Mouse (Mus musculus) limb, embryonic 10.5 days (tissue): ENCODE data around the gene Dennd2d. TPM values are rescaled to one million over a fixed set of nuclear protein-coding genes. Genes with fewer than 3 reads are reported as not detected.

ENCODE experiments used
- DNase-seq: peaks from one replicate; pipeline ENCODE4 v3.0.0-alpha.2; 2017; ENCODE audit warnings: low spot score
- H3K27ac ChIP-seq: fragments of 300-500 bp; sonication (generic); 2 replicates; pipeline ENCODE4 v1.5.1; 2016; ENCODE audit warnings: mild to moderate bottlenecking
- H3K27me3 ChIP-seq: fragments of 300-500 bp; sonication (generic); 2 replicates; pipeline ENCODE4 v1.6.1; 2016; ENCODE audit warnings: low read depth, mild to moderate bottlenecking; ENCODE audit not compliant: poor library complexity, severe bottlenecking
- H3K36me3 ChIP-seq: fragments of 300-500 bp; sonication (generic); 2 replicates; pipeline ENCODE4 v1.6.1; 2016; ENCODE audit warnings: mild to moderate bottlenecking, moderate library complexity
- H3K4me1 ChIP-seq: fragments of 300-500 bp; sonication (generic); 2 replicates; pipeline ENCODE4 v1.6.1; 2016
- H3K4me3 ChIP-seq: fragments of 300-500 bp; sonication (generic); 2 replicates; pipeline ENCODE4 v1.5.1; 2016; ENCODE audit warnings: mild to moderate bottlenecking, moderate library complexity
- H3K9me3 ChIP-seq: fragments of 300-500 bp; sonication (generic); replicated peaks from 2 replicates; pipeline ENCODE4 v1.6.1; 2016; ENCODE audit warnings: mild to moderate bottlenecking
- WGBS: fragments of 180-500 bp; shearing (Covaris S2); methylation state at CpG from one replicate; pipeline ENCODE4 v1.1.7; 2016; 5-methylcytosine and 5-hydroxymethylcytosine counted together
- polyA plus RNA-seq: library from polyadenylated mRNA; unstranded; fragments of >200 nt; fragmentation: Nextera tagmentation; extraction: Ambion mirVana; gene quantifications from 2 replicates; pipeline ENCODE4 v1.2.1, GENCODE M21; 2016

Gene Dennd2d
- polyA plus RNA-seq, 1 experiment from 2014 or later, result 2.2 TPM

GRCm38 (mm10) chr3:106484861-106485260, 2.7 kb downstream of the Dennd2d start:
- WGBS, result 90% methylated on average over 3 of the region's 3 CpGs
- DNase-seq, result no peak

GRCm38 (mm10) chr3:106485810-106486209, 3.6 kb downstream of the Dennd2d start:
- no peak for DNase-seq
- peaks cover 21% of the 10 kb centered on the region for H3K27me3 ChIP-seq
- no peak overlapping the region for H3K27ac ChIP-seq
- H3K4me1 ChIP-seq, result peaks cover 14% of the 10 kb centered on the region
- 82% methylated on average over 5 of the region's 5 CpGs for WGBS
- no peaks in the 10 kb centered on the region for H3K36me3 ChIP-seq
- no peaks in the 10 kb centered on the region for H3K9me3 ChIP-seq
- H3K4me3 ChIP-seq, result no peak overlapping the region

More at GRCm38 (mm10) chr3:106484861-106485260, 2.7 kb downstream of the Dennd2d start:
- Histone ChIP-seq H3K4me1 (peaks cover 14% of the 10 kb centered on the region), H3K4me3 (no peak overlapping the region), H3K9me3 (no peaks in the 10 kb centered on the region), H3K27me3 (peaks cover 21% of the 10 kb centered on the region), H3K27ac (no peak overlapping the region), H3K36me3 (no peaks in the 10 kb centered on the region)

GRCm38 (mm10) chr3:106487551-106487950, 5.3 kb downstream of the Dennd2d start:
- Histone ChIP-seq H3K27ac (no peak overlapping the region), H3K4me1 (peaks cover 9% of the 10 kb centered on the region)

GRCm38 (mm10) chr3:106490239-106490638, 8.0 kb downstream of the Dennd2d start:
- Histone ChIP-seq H3K27me3 (no peaks in the 10 kb centered on the region), H3K36me3 (no peaks in the 10 kb centered on the region), H3K9me3 (no peaks in the 10 kb centered on the region), H3K4me3 (no peak overlapping the region), H3K27ac (no peak overlapping the region), H3K4me1 (no peaks in the 10 kb centered on the region)
- WGBS, result 88% methylated on average over 4 of the region's 4 CpGs
- DNase-seq, result no peak

More at GRCm38 (mm10) chr3:106487551-106487950, 5.3 kb downstream of the Dennd2d start:
- Histone ChIP-seq H3K36me3 (no peaks in the 10 kb centered on the region), H3K4me3 (no peak overlapping the region), H3K9me3 (no peaks in the 10 kb centered on the region), H3K27me3 (peaks cover 6% of the 10 kb centered on the region)
- DNase-seq, result no peak
- 84% methylated on average over 2 of the region's 2 CpGs for WGBS

- H3K4me1 ChIP-seq, result no peaks in the 10 kb centered on the region
- DNase-seq, result no peak
- H3K27ac ChIP-seq, result no peak overlapping the region
- no peaks in the 10 kb centered on the region for H3K36me3 ChIP-seq
- H3K4me3 ChIP-seq, result no peak overlapping the region
- 98% methylated on average over 1 of the region's 1 CpGs for WGBS
- no peaks in the 10 kb centered on the region for H3K9me3 ChIP-seq
- H3K27me3 ChIP-seq, result no peaks in the 10 kb centered on the region
Measured at GRCm38 (mm10) chr3:106492723-106493122, 10.5 kb downstream of the Dennd2d start.

- no peak for DNase-seq
- WGBS, result 93% methylated on average over 8 of the region's 8 CpGs
- no peak overlapping the region for H3K27ac ChIP-seq
Measured at GRCm38 (mm10) chr3:106493202-106493601, 11.0 kb downstream of the Dennd2d start.

GRCm38 (mm10) chr3:106493882-106494281, 11.7 kb downstream of the Dennd2d start:
- Histone ChIP-seq H3K4me3 (no peak overlapping the region), H3K27me3 (no peaks in the 10 kb centered on the region), H3K9me3 (no peaks in the 10 kb centered on the region), H3K36me3 (no peaks in the 10 kb centered on the region), H3K27ac (no peak overlapping the region), H3K4me1 (no peaks in the 10 kb centered on the region)
- no peak for DNase-seq
- 76% methylated on average over 3 of the region's 3 CpGs for WGBS

More at GRCm38 (mm10) chr3:106493202-106493601, 11.0 kb downstream of the Dennd2d start:
- Histone ChIP-seq H3K27me3 (no peaks in the 10 kb centered on the region), H3K9me3 (no peaks in the 10 kb centered on the region), H3K36me3 (no peaks in the 10 kb centered on the region), H3K4me1 (no peaks in the 10 kb centered on the region), H3K4me3 (no peak overlapping the region)

- Histone ChIP-seq H3K9me3 (no peaks in the 10 kb centered on the region), H3K27me3 (no peaks in the 10 kb centered on the region), H3K36me3 (no peaks in the 10 kb centered on the region), H3K4me3 (no peak overlapping the region), H3K27ac (no peak overlapping the region), H3K4me1 (no peaks in the 10 kb centered on the region)
- DNase-seq, result no peak
- WGBS, result 85% methylated on average over 1 of the region's 1 CpGs
Measured at GRCm38 (mm10) chr3:106494417-106494950, 12.3 kb downstream of the Dennd2d start.

- Histone ChIP-seq H3K36me3 (0 out of 2 replicates have a peak, but pooled peaks cover 2% of the 10 kb centered on the region), H3K27me3 (no peaks in the 10 kb centered on the region), H3K4me1 (no peaks in the 10 kb centered on the region), H3K4me3 (no peak overlapping the region), H3K9me3 (no peaks in the 10 kb centered on the region), H3K27ac (no peak overlapping the region)
- WGBS, result 95% methylated on average over 1 of the region's 1 CpGs
- DNase-seq, result no peak
Measured at GRCm38 (mm10) chr3:106495346-106496044, 13.3 kb downstream of the Dennd2d start.

GRCm38 (mm10) chr3:106496045-106496721, 14.0 kb downstream of the Dennd2d start:
- H3K27me3 ChIP-seq, result no peaks in the 10 kb centered on the region
- H3K9me3 ChIP-seq, result no peaks in the 10 kb centered on the region
- no peaks in the 10 kb centered on the region for H3K4me1 ChIP-seq
- H3K4me3 ChIP-seq, result no peak overlapping the region
- no peak for DNase-seq
- H3K27ac ChIP-seq, result no peak overlapping the region
- 0 out of 2 replicates have a peak, but pooled peaks cover 2% of the 10 kb centered on the region for H3K36me3 ChIP-seq
- WGBS, result 78% methylated on average over 4 of the region's 4 CpGs

GRCm38 (mm10) chr3:106496996-106497395, 14.8 kb downstream of the Dennd2d start:
- DNase-seq, result no peak
- Histone ChIP-seq H3K27ac (no peak overlapping the region), H3K9me3 (no peaks in the 10 kb centered on the region), H3K36me3 (peaks cover 5% of the 10 kb centered on the region; the same call in 1 of the 2 replicates), H3K4me3 (no peak overlapping the region), H3K4me1 (no peaks in the 10 kb centered on the region), H3K27me3 (no peaks in the 10 kb centered on the region)
- 83% methylated on average over 3 of the region's 3 CpGs for WGBS

GRCm38 (mm10) chr3:106500510-106500909, 18.3 kb downstream of the Dennd2d start:
- no peaks in the 10 kb centered on the region for H3K27me3 ChIP-seq
- peaks cover 33% of the 10 kb centered on the region for H3K36me3 ChIP-seq
- no peak for DNase-seq
- WGBS, result 94% methylated on average over 2 of the region's 2 CpGs
- H3K9me3 ChIP-seq, result no peaks in the 10 kb centered on the region
- H3K27ac ChIP-seq, result no peak overlapping the region
- H3K4me1 ChIP-seq, result no peaks in the 10 kb centered on the region
- no peak overlapping the region for H3K4me3 ChIP-seq

- 95% methylated on average over 2 of the region's 2 CpGs for WGBS
Measured at GRCm38 (mm10) chr3:106502892-106503291, 20.7 kb downstream of the Dennd2d start.

More at GRCm38 (mm10) chr3:106502892-106503291, 20.7 kb downstream of the Dennd2d start:
- no peak overlapping the region for H3K4me3 ChIP-seq
- H3K9me3 ChIP-seq, result no peaks in the 10 kb centered on the region
- H3K4me1 ChIP-seq, result no peaks in the 10 kb centered on the region
- no peak overlapping the region for H3K27ac ChIP-seq
- no peak for DNase-seq
- H3K36me3 ChIP-seq, result peaks cover 33% of the 10 kb centered on the region
- H3K27me3 ChIP-seq, result no peaks in the 10 kb centered on the region
